Mouse (Mus musculus): ENCODE measurements around the gene Ehbp1. TPM values are rescaled to one million over a fixed set of nuclear protein-coding genes. Genes with fewer than 3 reads are reported as not detected.

The Ehbp1 gene
- polyA plus RNA-seq, 1 experiment from 2014 or later, result 3.1 TPM

GRCm38 (mm10) chr11:22016341-22016740 is 325.8 kb downstream of the Ehbp1 start:
- no peak overlapping the region for H3K27ac ChIP-seq (ENCODE audit: low read depth, low read length)
- H3K9ac ChIP-seq (ENCODE audit: low read depth, low read length), result no peak overlapping the region
- WGBS, result 90% methylated on average over 3 of the region's 3 CpGs
- ATAC-seq, result no peak
- H3K36me3 ChIP-seq (ENCODE audit: control insufficient read depth, insufficient read depth), result no peaks in the 10 kb centered on the region
- no peak overlapping the region for H3K4me3 ChIP-seq (ENCODE audit: low read depth, low read length)
- TF ChIP-seq CTCF (IDR thresholded peaks at IDR 0.05; ENCODE audit: low read depth), result no peak
- H3K27me3 ChIP-seq (replicated peaks; ENCODE audit: control insufficient read depth, insufficient read depth, low read length), result no peaks in the 10 kb centered on the region
- H3K9me3 ChIP-seq (ENCODE audit: control insufficient read depth), result no peaks in the 10 kb centered on the region
- H3K4me2 ChIP-seq (replicated peaks; ENCODE audit: low read depth), result no peak overlapping the region
- H3K4me1 ChIP-seq (replicated peaks; ENCODE audit: control insufficient read depth, insufficient read depth, low read length), result no peaks in the 10 kb centered on the region

DNA sequence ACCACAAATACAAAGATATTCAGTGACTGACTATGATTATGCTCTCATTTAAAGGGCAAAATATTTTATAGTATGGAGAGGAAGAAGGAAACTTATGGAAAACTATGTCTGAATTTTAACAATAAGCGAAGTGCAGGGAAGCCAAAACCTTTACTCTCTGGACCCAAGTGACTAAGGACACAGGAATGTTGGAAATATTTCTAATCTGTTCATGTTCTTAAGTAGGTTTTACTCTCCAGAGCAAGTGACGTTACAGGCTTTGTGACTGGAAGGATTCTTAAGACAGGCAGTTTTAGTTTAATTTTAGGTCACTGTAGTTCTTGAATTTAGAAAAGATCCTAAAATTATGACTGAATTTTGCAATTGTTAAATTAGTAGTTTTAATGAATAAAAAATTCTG is 333.3 kb downstream of the Ehbp1 start:
- peaks cover 50% of the 10 kb centered on the region for H3K27me3 ChIP-seq (replicated peaks; ENCODE audit: control insufficient read depth, insufficient read depth, low read length)
- WGBS, result 50% methylated on average over 2 of the region's 2 CpGs
- H3K4me3 ChIP-seq (ENCODE audit: low read depth, low read length), result no peak overlapping the region

DNA sequence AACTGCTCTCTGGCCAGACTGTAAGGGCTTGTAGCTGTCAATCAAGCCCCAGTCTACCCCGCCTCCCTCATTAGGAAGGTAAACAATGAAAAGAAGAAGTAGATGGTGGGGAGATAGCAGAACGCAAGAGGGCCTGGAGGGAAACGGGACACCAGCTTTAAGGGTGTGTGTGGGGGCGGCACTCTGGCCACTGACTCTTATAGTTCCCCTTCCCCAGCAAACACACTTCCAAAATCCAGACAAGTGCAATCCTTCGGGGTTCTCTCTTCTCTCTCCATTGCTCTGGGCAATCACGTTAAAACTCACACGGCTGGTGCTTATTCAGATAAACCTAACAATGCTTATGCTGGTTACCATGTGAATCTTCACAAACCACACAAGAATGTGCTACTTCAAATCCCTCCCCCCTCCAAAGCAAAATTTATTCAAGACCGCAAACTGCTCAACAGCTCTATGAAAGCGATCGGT is 333.9 kb downstream of the Ehbp1 start:
- Histone ChIP-seq H3K9me3 (ENCODE audit: control insufficient read depth) (no peaks in the 10 kb centered on the region), H3K4me2 (replicated peaks; ENCODE audit: low read depth) (no peak overlapping the region), H3K9ac (ENCODE audit: low read depth, low read length) (no peak overlapping the region), H3K27me3 (replicated peaks; ENCODE audit: control insufficient read depth, insufficient read depth, low read length) (peaks cover 55% of the 10 kb centered on the region), H3K36me3 (ENCODE audit: control insufficient read depth, insufficient read depth) (no peaks in the 10 kb centered on the region), H3K4me3 (ENCODE audit: low read depth, low read length) (no peak overlapping the region), H3K27ac (ENCODE audit: low read depth, low read length) (no peak overlapping the region), H3K4me1 (replicated peaks; ENCODE audit: control insufficient read depth, insufficient read depth, low read length) (no peaks in the 10 kb centered on the region)
- WGBS, result 21% methylated on average over 10 of the region's 10 CpGs
- no peak for TF ChIP-seq CTCF (IDR thresholded peaks at IDR 0.05; ENCODE audit: low read depth)
- no peak for ATAC-seq

More for the DNA sequence above, 333.3 kb downstream of the Ehbp1 start:
- no peak overlapping the region for H3K4me2 ChIP-seq (replicated peaks; ENCODE audit: low read depth)
- H3K9ac ChIP-seq (ENCODE audit: low read depth, low read length), result no peak overlapping the region
- H3K9me3 ChIP-seq (ENCODE audit: control insufficient read depth), result no peaks in the 10 kb centered on the region
- H3K27ac ChIP-seq (ENCODE audit: low read depth, low read length), result no peak overlapping the region
- no peaks in the 10 kb centered on the region for H3K36me3 ChIP-seq (ENCODE audit: control insufficient read depth, insufficient read depth)
- no peak for ATAC-seq
- TF ChIP-seq CTCF (IDR thresholded peaks at IDR 0.05; ENCODE audit: low read depth), result no peak
- H3K4me1 ChIP-seq (replicated peaks; ENCODE audit: control insufficient read depth, insufficient read depth, low read length), result no peaks in the 10 kb centered on the region

DNA sequence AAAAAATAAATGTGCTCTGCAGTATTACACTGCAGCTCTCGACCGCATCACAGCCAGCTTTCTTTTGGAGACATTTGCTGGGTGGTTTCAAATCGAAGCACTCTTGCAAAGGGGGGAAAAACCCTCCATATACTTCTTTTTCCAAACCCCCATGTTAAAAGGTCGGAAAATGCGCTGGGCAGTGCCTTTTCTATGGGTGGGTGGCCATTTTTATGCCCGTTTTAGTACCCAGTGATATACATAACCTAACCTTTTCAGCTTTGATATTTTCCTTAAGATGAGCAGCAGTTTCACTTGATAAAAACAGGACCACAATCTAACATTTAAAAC is 334.3 kb downstream of the Ehbp1 start:
- Histone ChIP-seq H3K4me2 (replicated peaks; ENCODE audit: low read depth) (no peak overlapping the region), H3K27me3 (replicated peaks; ENCODE audit: control insufficient read depth, insufficient read depth, low read length) (peaks cover 59% of the 10 kb centered on the region)
- 37% methylated on average over 6 of the region's 6 CpGs for WGBS

DNA sequence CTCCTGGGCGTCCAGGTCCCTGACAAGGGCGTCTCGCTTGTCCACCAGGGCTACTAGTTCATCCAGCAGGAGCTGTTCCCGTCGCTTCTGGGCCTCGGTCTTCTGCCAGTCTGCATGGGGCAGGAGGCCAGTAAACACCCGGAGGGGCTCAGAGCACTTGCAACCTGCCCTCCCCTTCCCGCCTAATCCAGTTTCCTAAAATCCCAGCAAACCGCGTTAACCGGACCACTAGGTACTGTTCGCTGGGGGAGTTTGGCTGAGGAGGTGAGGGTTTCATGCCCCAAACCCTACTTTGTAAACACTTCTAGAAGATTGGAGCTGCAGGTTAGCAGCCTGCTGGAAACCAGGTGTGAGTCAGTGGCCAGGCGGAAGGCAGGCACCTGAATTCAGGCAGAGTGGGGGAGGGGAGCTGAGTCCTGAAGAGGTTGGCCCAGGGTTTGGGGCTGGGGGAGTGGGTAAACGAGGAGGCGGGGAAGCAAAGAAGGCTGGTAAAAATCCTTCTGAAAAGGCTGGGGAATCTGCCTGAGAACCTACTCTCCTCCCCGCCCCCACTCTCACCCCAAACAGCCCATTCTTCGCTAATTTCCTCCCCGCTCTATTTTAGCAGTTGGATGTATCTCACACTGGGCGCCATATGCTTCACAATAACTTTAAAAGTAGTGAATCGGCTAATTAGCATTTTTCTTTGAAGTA is 334.9 kb downstream of the Ehbp1 start:
- H3K4me2 ChIP-seq (replicated peaks; ENCODE audit: low read depth), result no peak overlapping the region
- ATAC-seq, result no peak

More for the DNA sequence above, 334.3 kb downstream of the Ehbp1 start:
- Histone ChIP-seq H3K4me1 (replicated peaks; ENCODE audit: control insufficient read depth, insufficient read depth, low read length) (no peaks in the 10 kb centered on the region), H3K27ac (ENCODE audit: low read depth, low read length) (no peak overlapping the region), H3K9me3 (ENCODE audit: control insufficient read depth) (no peaks in the 10 kb centered on the region), H3K4me3 (ENCODE audit: low read depth, low read length) (no peak overlapping the region), H3K36me3 (ENCODE audit: control insufficient read depth, insufficient read depth) (no peaks in the 10 kb centered on the region), H3K9ac (ENCODE audit: low read depth, low read length) (no peak overlapping the region)
- TF ChIP-seq CTCF (IDR thresholded peaks at IDR 0.05; ENCODE audit: low read depth), result no peak
- ATAC-seq, result no peak

DNA sequence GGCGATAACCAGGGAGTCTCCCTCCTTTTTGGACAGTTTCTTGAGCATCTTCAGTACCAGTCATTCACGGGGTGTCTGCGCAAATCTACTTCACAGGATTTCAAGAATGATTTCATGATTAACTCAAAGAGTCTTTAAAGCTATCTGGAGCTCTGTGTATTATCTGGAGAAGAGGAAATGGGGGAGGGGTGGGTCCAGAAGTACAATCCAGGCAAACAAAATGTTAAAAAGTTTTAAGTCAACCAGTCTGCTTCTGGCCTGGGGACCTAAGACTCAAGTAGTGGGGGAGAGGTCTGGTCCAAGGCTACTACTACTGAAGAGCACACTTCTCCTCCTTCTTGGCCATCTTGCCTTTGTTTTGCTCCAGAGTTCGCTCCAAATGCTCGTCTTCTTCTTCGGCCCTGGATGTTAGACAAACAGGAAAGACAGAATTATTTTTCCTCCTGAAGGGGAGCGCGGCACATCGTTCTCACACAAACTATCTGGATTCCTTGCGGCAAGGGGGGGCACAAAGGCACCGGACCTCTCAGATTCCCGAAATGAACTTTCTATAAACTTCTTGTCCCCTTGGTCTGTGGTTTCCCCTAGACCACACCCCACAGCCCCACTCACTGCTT is 335.5 kb downstream of the Ehbp1 start:
- no peak for ATAC-seq
- no peaks in the 10 kb centered on the region; the same call in 1 of the 2 replicates for H3K4me1 ChIP-seq (replicated peaks; ENCODE audit: control insufficient read depth, insufficient read depth, low read length)
- no peak for TF ChIP-seq CTCF (IDR thresholded peaks at IDR 0.05; ENCODE audit: low read depth)
- no peaks in the 10 kb centered on the region for H3K9me3 ChIP-seq (ENCODE audit: control insufficient read depth)
- WGBS, result 75% methylated on average over 12 of the region's 12 CpGs
- H3K27me3 ChIP-seq (replicated peaks; ENCODE audit: control insufficient read depth, insufficient read depth, low read length), result peaks cover 69% of the 10 kb centered on the region
- no peak overlapping the region for H3K4me3 ChIP-seq (ENCODE audit: low read depth, low read length)
- H3K36me3 ChIP-seq (ENCODE audit: control insufficient read depth, insufficient read depth), result no peaks in the 10 kb centered on the region
- H3K27ac ChIP-seq (ENCODE audit: low read depth, low read length), result no peak overlapping the region
- H3K4me2 ChIP-seq (replicated peaks; ENCODE audit: low read depth), result no peak overlapping the region
- no peak overlapping the region for H3K9ac ChIP-seq (ENCODE audit: low read depth, low read length)

More for the DNA sequence above, 334.9 kb downstream of the Ehbp1 start:
- H3K27ac ChIP-seq (ENCODE audit: low read depth, low read length), result no peak overlapping the region
- H3K9me3 ChIP-seq (ENCODE audit: control insufficient read depth), result no peaks in the 10 kb centered on the region
- peaks cover 63% of the 10 kb centered on the region for H3K27me3 ChIP-seq (replicated peaks; ENCODE audit: control insufficient read depth, insufficient read depth, low read length)
- 42% methylated on average over 20 of the region's 20 CpGs for WGBS
- H3K4me3 ChIP-seq (ENCODE audit: low read depth, low read length), result no peak overlapping the region
- H3K36me3 ChIP-seq (ENCODE audit: control insufficient read depth, insufficient read depth), result no peaks in the 10 kb centered on the region
- no peak overlapping the region for H3K9ac ChIP-seq (ENCODE audit: low read depth, low read length)
- no peak for TF ChIP-seq CTCF (IDR thresholded peaks at IDR 0.05; ENCODE audit: low read depth)
- no peaks in the 10 kb centered on the region for H3K4me1 ChIP-seq (replicated peaks; ENCODE audit: control insufficient read depth, insufficient read depth, low read length)

All from intestine, postnatal 0 days (tissue).